Mouse (Mus musculus) stomach, embryonic 15.5 days (tissue): Measurements from ENCODE around the gene Fam104a. TPM values are rescaled to one million over a fixed set of nuclear protein-coding genes. Genes with fewer than 3 reads are reported as not detected.

Experiments used
- ATAC-seq: fragments of 200-750 bp; cut with Nextera tagmentation; 2 replicates; pipeline ENCODE4 v1.8.0; 2017; ENCODE audit warnings: low read depth, moderate number of reproducible peaks, moderate TSS enrichment; ENCODE audit not compliant: insufficient read depth, low FRiP score
- H3K27ac ChIP-seq: fragments of 300-500 bp; sonication (generic); 2 replicates; pipeline ENCODE4 v1.5.1; 2015; ENCODE audit warnings: mild to moderate bottlenecking, inconsistent platforms
- H3K27me3 ChIP-seq: fragments of 300-500 bp; sonication (generic); replicated peaks from 2 replicates; pipeline ENCODE4 v1.6.1; 2015; ENCODE audit warnings: inconsistent platforms
- H3K36me3 ChIP-seq: fragments of 300-500 bp; sonication (generic); 2 replicates; pipeline ENCODE4 v1.6.1; 2015; ENCODE audit warnings: inconsistent platforms
- H3K4me1 ChIP-seq: fragments of 300-500 bp; sonication (generic); 2 replicates; pipeline ENCODE4 v1.6.1; 2015; ENCODE audit warnings: inconsistent platforms
- H3K4me2 ChIP-seq: fragments of 300-500 bp; sonication (generic); 2 replicates; pipeline ENCODE4 v1.6.1; 2015; ENCODE audit warnings: mild to moderate bottlenecking, inconsistent platforms
- H3K4me3 ChIP-seq: fragments of 300-500 bp; sonication (generic); replicated peaks from 2 replicates; pipeline ENCODE4 v1.5.1; 2015; ENCODE audit warnings: inconsistent platforms
- H3K9ac ChIP-seq: fragments of 300-500 bp; sonication (generic); 2 replicates; pipeline ENCODE4 v1.6.1; 2015; ENCODE audit warnings: inconsistent platforms
- H3K9me3 ChIP-seq: fragments of 300-500 bp; sonication (generic); 2 replicates; pipeline ENCODE4 v1.6.1; 2016; ENCODE audit warnings: inconsistent platforms
- WGBS: fragments of 180-500 bp; shearing (Covaris S2); methylation state at CpG from one replicate; pipeline ENCODE4 v1.1.7; 2015; 5-methylcytosine and 5-hydroxymethylcytosine counted together
- polyA plus RNA-seq: library from polyadenylated mRNA; unstranded; fragments of >200 nt; fragmentation: Nextera tagmentation; extraction: Ambion mirVana; gene quantifications from 2 replicates; pipeline ENCODE4 v1.2.1, GENCODE M21; 2015

The Fam104a gene
- polyA plus RNA-seq, 1 experiment from 2014 or later: 49.8 TPM

GRCm38 (mm10) chr11:113648152-113648551 is 35.8 kb downstream of the Fam104a start:
- WGBS: 3% methylated on average over 15 of the region's 15 CpGs
- no peak; the same call in 1 of the 2 replicates for ATAC-seq
- H3K27me3 ChIP-seq: no peaks in the 10 kb centered on the region
- no peak overlapping the region for H3K9ac ChIP-seq
- H3K4me3 ChIP-seq: no peak overlapping the region; the same call in 1 of the 2 replicates
- peaks cover 17% of the 10 kb centered on the region for H3K4me1 ChIP-seq
- no peak overlapping the region for H3K27ac ChIP-seq
- H3K4me2 ChIP-seq: peak overlapping the region; percentile 35
- H3K36me3 ChIP-seq: peaks cover 7% of the 10 kb centered on the region; the same call in 1 of the 2 replicates
- H3K9me3 ChIP-seq: no peaks in the 10 kb centered on the region

DNA sequence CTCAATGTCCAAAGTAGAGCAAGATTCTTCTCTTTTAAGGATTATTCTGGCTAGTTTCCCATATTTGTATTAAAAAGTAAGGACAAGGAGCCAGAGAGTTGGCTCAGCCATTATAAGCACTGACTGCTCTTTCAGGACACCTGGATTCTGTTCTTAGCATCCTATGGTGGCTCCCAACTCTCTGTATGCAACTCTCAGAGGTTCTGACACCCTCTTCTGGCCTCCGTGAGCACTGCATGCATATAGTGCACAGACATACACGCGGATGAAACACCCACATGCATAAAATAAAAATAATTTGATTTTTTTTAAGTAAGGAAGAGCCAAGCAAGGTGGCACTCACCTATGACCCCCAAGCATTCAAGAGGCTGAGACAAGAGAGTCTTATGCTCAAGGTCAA is 38.8 kb downstream of the Fam104a start:
- Histone ChIP-seq H3K9ac (no peak overlapping the region), H3K36me3 (no peaks in the 10 kb centered on the region), H3K4me1 (peaks cover 5% of the 10 kb centered on the region), H3K27ac (no peak overlapping the region), H3K9me3 (no peaks in the 10 kb centered on the region), H3K4me2 (no peak overlapping the region), H3K4me3 (no peak overlapping the region), H3K27me3 (no peaks in the 10 kb centered on the region)
- ATAC-seq: no peak
- WGBS: 82% methylated on average over 3 of the region's 3 CpGs

GRCm38 (mm10) chr11:113638680-113639079 is 45.3 kb downstream of the Fam104a start:
- no peaks in the 10 kb centered on the region for H3K4me1 ChIP-seq

DNA sequence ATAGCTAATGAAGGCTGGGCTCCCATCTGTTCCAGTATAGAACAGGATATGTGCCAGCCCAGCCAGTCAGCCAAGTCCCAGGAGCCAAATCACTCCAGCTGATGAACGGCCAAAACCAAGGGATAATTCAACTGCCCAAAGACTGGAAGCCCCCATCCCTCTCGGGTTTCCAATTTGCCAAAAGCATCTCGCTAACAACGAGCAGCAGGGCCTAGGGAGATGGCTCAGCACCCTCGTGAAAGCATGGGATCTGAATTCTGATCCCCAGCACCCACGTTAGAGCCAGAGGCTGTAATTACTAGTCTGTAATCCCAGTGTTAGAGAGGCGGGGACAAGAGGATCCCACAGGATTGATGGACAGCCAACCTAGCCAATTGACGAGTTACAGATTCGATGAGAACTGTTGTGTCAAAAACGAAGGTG is 49.2 kb downstream of the Fam104a start:
- H3K27me3 ChIP-seq: no peaks in the 10 kb centered on the region
- H3K4me1 ChIP-seq: no peaks in the 10 kb centered on the region
- no peaks in the 10 kb centered on the region for H3K36me3 ChIP-seq
- H3K4me3 ChIP-seq: no peak overlapping the region
- no peak overlapping the region for H3K27ac ChIP-seq
- no peak overlapping the region for H3K9ac ChIP-seq
- H3K9me3 ChIP-seq: no peaks in the 10 kb centered on the region
- WGBS: 78% methylated on average over 10 of the region's 10 CpGs
- H3K4me2 ChIP-seq: no peak overlapping the region
- no peak for ATAC-seq

More at GRCm38 (mm10) chr11:113638680-113639079, 45.3 kb downstream of the Fam104a start:
- Histone ChIP-seq H3K36me3 (no peaks in the 10 kb centered on the region), H3K27ac (no peak overlapping the region), H3K27me3 (no peaks in the 10 kb centered on the region), H3K9ac (no peak overlapping the region), H3K4me3 (no peak overlapping the region), H3K4me2 (no peak overlapping the region), H3K9me3 (no peaks in the 10 kb centered on the region)
- no peak for ATAC-seq
- 92% methylated on average over 12 of the region's 12 CpGs for WGBS

DNA sequence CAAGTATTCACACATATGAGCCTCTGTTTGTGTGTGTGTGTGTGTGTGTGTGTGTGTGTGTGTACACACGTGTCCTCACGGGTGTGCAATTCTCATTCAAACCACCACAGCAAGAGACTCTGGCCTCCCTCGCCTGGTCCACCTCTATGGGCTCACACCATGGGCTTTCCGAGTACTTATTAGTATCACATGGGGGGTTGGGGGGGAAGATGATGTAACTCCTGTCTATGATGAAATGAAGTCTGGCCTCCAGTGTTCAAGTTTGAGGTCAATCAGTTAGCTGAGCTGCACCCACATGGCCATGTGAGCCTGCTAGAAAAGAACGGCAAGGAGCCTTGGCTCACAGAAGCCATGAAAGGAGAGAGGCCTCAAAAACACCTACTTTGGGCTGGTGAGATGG is 50.6 kb downstream of the Fam104a start:
- Histone ChIP-seq H3K9ac (no peak overlapping the region), H3K36me3 (no peaks in the 10 kb centered on the region), H3K4me1 (no peaks in the 10 kb centered on the region), H3K27ac (no peak overlapping the region), H3K27me3 (no peaks in the 10 kb centered on the region), H3K4me3 (no peak overlapping the region), H3K9me3 (no peaks in the 10 kb centered on the region), H3K4me2 (no peak overlapping the region)
- no peak for ATAC-seq
- 86% methylated on average over 5 of the region's 5 CpGs for WGBS

GRCm38 (mm10) chr11:113632303-113632702 is 51.7 kb downstream of the Fam104a start:
- WGBS: 61% methylated on average over 7 of the region's 7 CpGs
- no peaks in the 10 kb centered on the region for H3K9me3 ChIP-seq
- H3K4me1 ChIP-seq: no peaks in the 10 kb centered on the region
- H3K9ac ChIP-seq: no peak overlapping the region
- H3K27ac ChIP-seq: peak overlapping the region; percentile 52; the same call in 1 of the 2 replicates
- ATAC-seq: 0 out of 2 replicates have a peak, but pooled peaks have one; percentile 12
- no peak overlapping the region for H3K4me3 ChIP-seq
- H3K36me3 ChIP-seq: no peaks in the 10 kb centered on the region
- H3K27me3 ChIP-seq: no peaks in the 10 kb centered on the region
- peak overlapping the region; percentile 36 for H3K4me2 ChIP-seq

DNA sequence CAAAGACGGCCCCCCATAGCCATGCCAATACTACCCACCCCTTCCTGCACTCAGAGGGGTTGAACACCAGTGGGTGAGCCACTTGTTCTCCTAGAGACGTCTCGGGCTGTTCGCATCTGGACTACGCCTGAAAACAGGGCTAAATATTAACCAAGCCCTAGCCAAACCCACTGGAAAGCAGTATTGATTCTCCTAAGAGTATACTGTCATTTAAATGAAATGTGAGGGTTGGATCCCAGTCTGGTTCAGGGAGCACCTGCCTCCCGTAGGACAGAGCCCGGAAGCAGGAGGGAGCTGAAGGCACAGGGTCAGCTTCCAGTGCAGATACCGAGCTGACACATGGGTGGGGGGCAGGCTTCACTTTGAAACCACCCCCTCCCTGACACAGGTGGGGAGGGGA is 52.1 kb downstream of the Fam104a start:
- peak overlapping the region; percentile 36 for H3K4me2 ChIP-seq
- no peaks in the 10 kb centered on the region for H3K4me1 ChIP-seq
- no peaks in the 10 kb centered on the region for H3K9me3 ChIP-seq
- H3K4me3 ChIP-seq: no peak overlapping the region
- no peaks in the 10 kb centered on the region for H3K27me3 ChIP-seq
- H3K9ac ChIP-seq: no peak overlapping the region
- peak overlapping the region; percentile 52; the same call in 1 of the 2 replicates for H3K27ac ChIP-seq
- no peaks in the 10 kb centered on the region for H3K36me3 ChIP-seq
- peak; percentile 61 for ATAC-seq
- 56% methylated on average over 8 of the region's 8 CpGs for WGBS

DNA sequence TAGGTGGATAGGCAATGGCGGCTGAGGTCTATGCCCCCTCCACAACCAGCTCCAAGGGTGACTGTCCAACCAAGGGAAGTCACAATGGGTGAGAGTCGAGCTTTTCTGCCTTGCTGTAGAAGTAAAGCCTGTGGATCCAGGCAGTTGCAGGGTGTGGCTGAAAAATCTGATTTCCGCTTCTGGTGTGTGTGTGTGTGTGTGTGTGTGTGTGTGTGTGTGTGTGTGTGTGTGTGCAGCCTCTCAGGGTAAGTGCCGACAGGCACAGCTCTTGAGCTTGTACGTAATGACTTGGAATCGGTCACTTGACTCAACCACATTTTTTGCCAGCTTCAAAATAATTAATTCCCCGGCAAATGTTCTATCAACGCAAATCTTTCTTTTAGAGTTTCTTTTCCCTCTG is 52.7 kb downstream of the Fam104a start:
- H3K36me3 ChIP-seq: no peaks in the 10 kb centered on the region
- H3K9ac ChIP-seq: no peak overlapping the region
- no peaks in the 10 kb centered on the region for H3K9me3 ChIP-seq
- H3K27me3 ChIP-seq: no peaks in the 10 kb centered on the region
- H3K27ac ChIP-seq: peak overlapping the region; percentile 52; the same call in 1 of the 2 replicates
- WGBS: 58% methylated on average over 8 of the region's 8 CpGs
- H3K4me3 ChIP-seq: no peak overlapping the region
- H3K4me2 ChIP-seq: peak overlapping the region; percentile 37
- H3K4me1 ChIP-seq: no peaks in the 10 kb centered on the region
- ATAC-seq: no peak

GRCm38 (mm10) chr11:113630642-113631041 is 53.3 kb downstream of the Fam104a start:
- Histone ChIP-seq H3K9ac (no peak overlapping the region), H3K27me3 (no peaks in the 10 kb centered on the region), H3K4me3 (no peak overlapping the region), H3K9me3 (no peaks in the 10 kb centered on the region), H3K4me1 (no peaks in the 10 kb centered on the region), H3K27ac (no peak overlapping the region), H3K36me3 (no peaks in the 10 kb centered on the region), H3K4me2 (peak overlapping the region; percentile 37; the same call in 1 of the 2 replicates)
- ATAC-seq: no peak
- WGBS: 55% methylated on average over 7 of the region's 7 CpGs

- no peaks in the 10 kb centered on the region for H3K36me3 ChIP-seq
- 45% methylated on average over 4 of the region's 4 CpGs for WGBS
- ATAC-seq: no peak
Measured at GRCm38 (mm10) chr11:113627785-113628184, 56.2 kb downstream of the Fam104a start.

DNA sequence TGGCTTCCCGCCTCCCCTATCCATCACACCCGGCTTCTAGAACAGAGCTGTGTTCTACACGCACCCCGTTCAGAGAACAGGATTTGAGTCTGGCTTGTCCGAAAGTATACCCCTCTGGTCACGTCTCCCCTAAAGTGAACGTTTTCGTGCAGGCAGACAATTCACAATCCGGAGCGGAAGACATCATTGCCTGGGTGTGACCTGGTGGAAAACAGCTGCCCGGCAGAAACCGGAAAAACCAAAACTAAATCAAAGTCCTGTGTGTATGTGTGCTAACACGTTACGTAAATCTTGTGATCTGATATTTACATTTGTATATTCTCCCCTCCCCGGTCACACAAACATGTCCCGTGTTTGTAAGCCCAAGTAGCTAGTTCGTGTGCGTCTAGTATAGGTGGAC is 58.5 kb downstream of the Fam104a start:
- 85% methylated on average over 18 of the region's 18 CpGs for WGBS
- ATAC-seq: no peak

More at GRCm38 (mm10) chr11:113627785-113628184, 56.2 kb downstream of the Fam104a start:
- Histone ChIP-seq H3K4me1 (no peaks in the 10 kb centered on the region), H3K9me3 (no peaks in the 10 kb centered on the region), H3K27me3 (no peaks in the 10 kb centered on the region), H3K4me2 (no peak overlapping the region), H3K9ac (no peak overlapping the region), H3K4me3 (no peak overlapping the region), H3K27ac (no peak overlapping the region)

DNA sequence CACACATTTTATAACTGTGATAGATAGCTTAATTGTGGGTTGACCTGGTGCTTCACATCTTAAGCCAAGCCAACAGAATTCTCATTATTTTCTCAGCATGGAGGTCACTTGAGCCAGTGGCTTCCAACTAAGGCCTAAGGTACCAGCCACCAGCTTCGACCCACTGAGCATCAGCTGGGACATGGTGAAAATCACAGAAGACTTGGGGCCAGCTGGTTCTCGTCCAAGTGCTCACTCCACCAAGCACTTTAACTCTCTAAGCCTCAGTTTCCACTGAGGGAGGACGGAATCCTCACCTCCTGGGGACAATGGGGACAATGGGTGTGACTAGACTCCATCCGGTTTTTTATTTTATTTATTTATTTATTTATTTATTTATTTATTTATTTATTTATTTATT is 61.9 kb downstream of the Fam104a start:
- H3K9me3 ChIP-seq: no peaks in the 10 kb centered on the region
- H3K36me3 ChIP-seq: no peaks in the 10 kb centered on the region
- H3K4me3 ChIP-seq: no peak overlapping the region
- H3K27me3 ChIP-seq: peaks cover 27% of the 10 kb centered on the region
- H3K4me1 ChIP-seq: peaks cover 24% of the 10 kb centered on the region; the same call in 1 of the 2 replicates
- H3K4me2 ChIP-seq: no peak overlapping the region
- ATAC-seq: no peak
- H3K9ac ChIP-seq: no peak overlapping the region
- 79% methylated on average over 4 of the region's 4 CpGs for WGBS
- H3K27ac ChIP-seq: no peak overlapping the region

More for the DNA sequence above, 58.5 kb downstream of the Fam104a start:
- Histone ChIP-seq H3K27ac (no peak overlapping the region), H3K36me3 (no peaks in the 10 kb centered on the region), H3K4me2 (no peak overlapping the region), H3K9ac (no peak overlapping the region), H3K27me3 (peaks cover 8% of the 10 kb centered on the region), H3K4me1 (no peaks in the 10 kb centered on the region), H3K4me3 (no peak overlapping the region), H3K9me3 (no peaks in the 10 kb centered on the region)

DNA sequence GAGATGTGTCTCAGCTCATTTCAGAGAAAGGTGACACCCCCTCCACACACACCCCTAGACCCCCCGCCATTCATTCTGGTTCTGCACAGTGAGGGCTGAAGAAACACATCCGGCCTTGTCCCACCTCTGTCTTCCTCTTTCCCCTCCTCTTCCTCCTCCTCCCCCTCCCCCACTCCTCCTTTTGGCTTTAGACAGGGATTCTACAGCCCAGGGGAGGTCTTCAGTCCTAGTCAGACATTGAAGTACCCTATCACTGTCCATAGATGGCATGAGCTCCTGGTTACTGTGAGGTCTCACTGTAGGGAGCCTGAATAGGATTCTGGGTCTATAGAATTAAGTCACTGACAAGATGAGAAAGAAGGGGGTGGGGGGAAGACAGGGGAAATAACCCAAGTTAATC is 63.0 kb downstream of the Fam104a start:
- no peaks in the 10 kb centered on the region for H3K9me3 ChIP-seq
- 82% methylated on average over 2 of the region's 2 CpGs for WGBS
- no peak overlapping the region for H3K9ac ChIP-seq
- no peak overlapping the region for H3K4me3 ChIP-seq
- no peak for ATAC-seq
- no peak overlapping the region for H3K4me2 ChIP-seq
- H3K4me1 ChIP-seq: peaks cover 24% of the 10 kb centered on the region; the same call in 1 of the 2 replicates
- no peaks in the 10 kb centered on the region for H3K36me3 ChIP-seq
- peaks cover 27% of the 10 kb centered on the region for H3K27me3 ChIP-seq
- no peak overlapping the region for H3K27ac ChIP-seq
